Mouse (Mus musculus) kidney, postnatal 36 days (tissue): Measurements from ENCODE around the gene Ip6k2.

Experiments used
- DNase-seq, 2 experiments: peaks; one replicate each; pipeline ENCODE4 v3.0.0; 2021 to 2022; ENCODE audit warnings: mixed read lengths in 2 of 2

Ip6k2 gene

DNA sequence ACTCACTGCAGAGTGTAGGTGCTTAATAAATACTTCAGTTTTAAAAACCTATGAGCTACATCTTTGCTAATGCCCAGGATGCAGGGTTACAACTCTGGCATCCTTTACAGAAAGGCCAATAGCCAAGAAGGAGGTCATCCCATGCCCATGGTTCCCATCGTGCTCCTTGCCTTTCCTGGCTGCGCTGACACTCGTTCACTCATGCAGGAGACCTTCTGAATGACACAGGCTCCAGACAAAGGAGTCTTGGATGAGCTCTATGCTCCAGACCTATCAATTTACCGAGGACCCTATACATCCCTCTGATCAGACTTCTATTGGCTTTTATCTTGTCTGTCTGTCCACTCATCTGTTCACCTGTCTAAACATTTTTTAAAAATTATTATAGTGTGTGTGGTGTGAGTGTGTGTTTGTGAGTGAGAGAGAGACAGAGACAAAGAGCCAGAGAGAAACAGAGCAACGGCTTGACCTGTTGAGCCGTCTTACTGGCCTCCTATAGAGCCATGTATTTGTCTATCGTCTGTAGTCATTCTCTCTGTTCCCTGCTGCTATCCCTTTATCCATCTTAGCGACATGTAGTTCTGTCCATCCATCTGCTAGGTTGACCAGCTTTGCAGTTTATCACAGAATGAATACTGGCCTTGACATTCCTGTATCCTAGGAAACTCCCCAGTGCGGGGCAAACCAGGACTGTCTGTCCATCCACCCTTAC lies 604 bp upstream of the Ip6k2 start:
- DNase-seq, result no peak

- no peak for DNase-seq
These were observed 1.8 kb downstream of the Ip6k2 start for GRCm38 (mm10) chr9:108785416-108785815.

DNA sequence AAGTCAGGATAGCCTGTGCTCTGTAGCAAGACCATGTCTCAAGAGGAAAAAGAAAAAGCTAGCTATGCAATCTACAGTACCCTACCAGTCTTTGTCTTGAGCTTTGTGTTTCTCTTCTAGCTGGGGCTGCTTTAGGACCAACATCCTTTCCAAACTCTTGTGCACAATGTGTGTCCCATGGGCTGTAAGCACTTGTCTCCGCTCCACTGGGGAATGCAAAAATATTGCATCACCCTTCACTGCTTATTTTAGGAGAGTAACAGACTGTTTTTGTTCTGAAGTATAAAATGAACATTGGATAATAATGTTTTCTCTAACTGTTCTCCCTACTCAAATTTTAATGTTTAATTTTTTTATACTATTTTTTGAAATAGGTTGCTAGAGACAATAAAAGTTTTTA lies 2.9 kb downstream of the Ip6k2 start:
- DNase-seq, result no peak

DNA sequence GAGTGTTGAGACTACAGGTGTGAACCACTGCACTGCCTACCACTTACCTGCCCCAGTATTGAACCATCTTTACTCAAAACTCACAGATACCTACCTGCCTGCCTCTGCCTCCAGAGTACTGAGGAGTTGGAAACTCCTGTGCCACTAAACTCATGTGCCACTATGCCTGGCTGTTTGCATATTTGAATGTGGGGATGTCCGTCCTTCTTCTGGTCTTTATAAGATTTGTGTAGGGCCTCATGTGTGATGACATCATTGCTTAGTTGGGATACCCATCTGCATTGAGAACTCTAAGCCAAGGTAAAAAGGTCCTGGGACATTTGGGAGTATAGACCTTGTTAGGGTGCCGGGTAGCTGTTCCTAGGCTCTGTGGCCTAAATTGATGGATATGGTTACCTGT lies 3.5 kb downstream of the Ip6k2 start:
- no peak for DNase-seq

DNA sequence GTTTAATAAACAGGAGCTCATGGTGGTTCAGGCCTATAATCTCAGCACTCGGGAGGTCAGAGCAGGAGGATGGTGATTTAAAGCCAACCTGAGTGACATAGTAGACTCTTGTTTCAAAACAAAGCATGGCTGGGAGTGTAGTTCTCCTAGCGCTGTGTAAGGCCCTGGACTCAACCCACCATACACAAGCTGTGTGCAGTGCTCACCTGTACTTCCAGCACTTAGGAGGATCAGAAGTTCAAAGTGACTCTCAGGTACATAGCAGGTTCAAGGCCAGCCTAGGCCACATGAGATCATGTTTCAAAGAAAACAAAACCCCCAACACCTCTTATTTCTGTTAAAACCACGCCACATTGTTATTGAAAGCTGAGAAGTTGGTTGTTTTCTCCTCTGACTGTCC lies 5.1 kb downstream of the Ip6k2 start:
- no peak for DNase-seq

- no peak for DNase-seq
These were observed 8.7 kb downstream of the Ip6k2 start for GRCm38 (mm10) chr9:108792307-108792706.

DNA sequence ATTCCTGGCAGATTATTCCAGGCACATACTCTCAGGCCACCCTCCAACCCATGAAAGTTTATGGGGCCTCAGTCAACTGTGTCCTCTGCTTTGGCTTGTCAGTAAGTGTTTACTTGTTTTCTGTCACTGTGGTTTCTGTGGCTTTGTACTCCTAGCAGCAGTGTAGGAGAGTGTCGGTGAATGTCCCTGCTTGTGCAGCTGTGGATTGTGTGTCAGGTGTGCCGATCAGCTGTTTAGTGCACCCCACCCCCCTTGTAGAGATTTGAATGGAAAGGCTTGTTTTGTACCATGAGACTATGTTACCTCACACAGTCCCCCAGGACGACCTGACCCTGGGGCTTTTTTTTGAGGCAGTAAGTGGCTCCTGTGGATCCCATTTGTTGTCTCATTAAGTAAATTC lies 9.1 kb downstream of the Ip6k2 start:
- DNase-seq, result no peak

GRCm38 (mm10) chr9:108795281-108795680 lies 11.7 kb downstream of the Ip6k2 start:
- DNase-seq, result peak; percentile 36 to 84

- peak; percentile 82 to 93 for DNase-seq
These were observed 12.2 kb downstream of the Ip6k2 start for GRCm38 (mm10) chr9:108795762-108796161.

- peak; percentile 54 for DNase-seq
These were observed 12.9 kb downstream of the Ip6k2 start for GRCm38 (mm10) chr9:108796351-108796981.

GRCm38 (mm10) chr9:108797477-108797876 lies 13.9 kb downstream of the Ip6k2 start:
- DNase-seq, result no peak

GRCm38 (mm10) chr9:108798508-108799075 lies 15.0 kb downstream of the Ip6k2 start:
- no peak for DNase-seq

DNA sequence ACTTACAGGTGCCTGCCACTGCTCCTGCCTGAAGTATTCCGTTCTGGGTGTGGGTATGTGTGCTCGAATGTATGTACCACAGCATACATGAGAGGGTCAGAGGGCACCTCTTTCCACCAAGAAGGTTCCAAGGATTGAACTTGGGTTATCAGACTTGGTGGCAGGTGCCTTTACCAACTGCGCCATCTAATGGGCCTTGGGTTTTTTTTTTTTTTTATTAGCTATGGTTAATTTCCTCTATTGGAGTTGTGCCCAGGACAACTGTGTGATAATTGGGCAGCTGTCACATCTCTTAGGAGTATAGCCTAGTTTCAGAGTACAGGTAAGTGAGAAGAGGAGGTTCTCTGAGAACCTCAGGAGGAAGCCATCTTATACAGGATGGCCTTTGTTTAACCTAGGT lies 16.0 kb downstream of the Ip6k2 start:
- DNase-seq, result no peak

- DNase-seq, result no peak
These were observed 22.2 kb downstream of the Ip6k2 start for GRCm38 (mm10) chr9:108805768-108806167.

DNA sequence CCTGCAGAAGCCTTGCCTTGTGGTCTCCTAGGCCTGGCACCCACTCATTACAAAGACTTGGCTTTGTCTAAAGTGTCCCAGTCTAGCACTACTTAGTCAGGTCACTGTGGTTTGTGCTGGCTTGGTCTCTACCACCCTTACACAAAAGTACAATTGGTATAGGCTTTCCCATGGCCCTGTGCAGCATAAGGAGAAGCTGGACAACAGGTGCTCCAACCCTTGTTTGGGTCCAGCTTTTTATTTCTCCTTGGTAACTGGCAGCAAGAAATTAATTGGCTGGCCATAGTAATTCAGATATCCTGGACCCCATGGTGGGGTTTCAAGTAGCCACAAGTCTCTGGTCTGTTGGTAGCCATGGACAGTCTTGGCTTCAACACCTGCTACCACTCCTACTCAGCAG lies 22.8 kb downstream of the Ip6k2 start:
- no peak for DNase-seq

- no peak for DNase-seq
These were observed 23.2 kb downstream of the Ip6k2 start for GRCm38 (mm10) chr9:108806831-108807230.

DNA sequence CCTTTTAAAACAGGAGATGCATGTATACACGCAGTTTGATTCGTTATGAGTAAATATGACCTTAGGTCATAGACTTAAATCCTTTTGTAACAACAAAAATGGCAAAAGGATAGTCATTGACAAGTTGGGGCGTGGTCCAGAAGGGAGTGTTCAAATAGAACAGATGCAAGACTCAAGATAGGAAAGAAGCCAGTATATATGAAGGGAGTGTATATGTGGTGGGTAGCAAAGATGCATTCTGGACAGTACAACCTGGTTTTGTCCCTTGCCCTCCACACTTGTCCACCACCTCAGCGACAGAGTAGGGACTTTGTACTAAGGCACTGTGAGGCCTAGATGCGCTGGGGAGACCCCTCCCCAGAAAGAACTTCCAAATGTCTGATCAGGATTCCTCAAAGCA lies 24.1 kb downstream of the Ip6k2 start:
- DNase-seq, result no peak

GRCm38 (mm10) chr9:108808163-108808665 lies 24.6 kb downstream of the Ip6k2 start, which contains the start of gene Nckipsd:
Gene Nckipsd (plus strand): TSS chr9:108808368.
- peak; percentile 93 to 98 for DNase-seq

DNA sequence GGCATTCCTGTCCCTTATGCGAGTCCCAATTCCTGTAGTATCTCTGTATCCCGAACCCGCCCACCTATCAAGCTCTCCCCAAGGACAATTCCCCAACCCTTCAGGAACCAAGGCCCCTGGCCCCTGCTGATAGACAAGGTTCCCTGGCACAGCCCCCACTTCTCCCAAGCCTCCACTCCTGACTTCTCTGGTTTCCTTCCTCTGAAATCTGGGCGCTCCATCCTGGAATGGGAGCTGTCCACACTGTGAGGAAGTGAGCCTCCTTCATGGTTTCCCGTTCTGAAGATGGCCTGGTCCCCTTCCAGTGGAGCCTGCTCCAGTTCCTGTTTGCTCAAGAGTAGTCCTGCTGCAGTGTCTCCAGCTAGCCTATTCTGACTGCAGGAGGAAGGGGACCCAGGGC lies 25.6 kb downstream of the Ip6k2 start:
- peak; percentile 57 to 67 for DNase-seq

DNA sequence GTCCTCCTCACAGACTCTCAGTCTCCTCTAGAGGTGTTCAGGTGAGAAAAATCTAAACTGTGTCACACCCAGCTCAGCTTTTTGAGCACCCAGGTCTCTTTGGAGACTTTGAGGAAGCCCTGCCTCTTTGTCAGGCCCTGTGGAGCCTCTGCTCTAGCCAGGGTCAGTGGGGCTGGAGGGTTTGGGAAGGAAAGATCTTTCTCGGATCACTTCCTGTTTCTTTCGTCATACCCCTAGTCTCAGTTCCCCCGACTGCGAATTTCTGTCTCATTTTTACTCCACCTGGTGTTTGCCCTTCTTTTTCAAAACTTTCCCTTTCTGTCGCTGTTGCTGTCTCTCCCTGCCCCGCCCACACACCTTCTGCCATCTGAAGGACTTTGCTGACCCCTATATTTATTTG lies 26.1 kb downstream of the Ip6k2 start:
- no peak for DNase-seq

DNA sequence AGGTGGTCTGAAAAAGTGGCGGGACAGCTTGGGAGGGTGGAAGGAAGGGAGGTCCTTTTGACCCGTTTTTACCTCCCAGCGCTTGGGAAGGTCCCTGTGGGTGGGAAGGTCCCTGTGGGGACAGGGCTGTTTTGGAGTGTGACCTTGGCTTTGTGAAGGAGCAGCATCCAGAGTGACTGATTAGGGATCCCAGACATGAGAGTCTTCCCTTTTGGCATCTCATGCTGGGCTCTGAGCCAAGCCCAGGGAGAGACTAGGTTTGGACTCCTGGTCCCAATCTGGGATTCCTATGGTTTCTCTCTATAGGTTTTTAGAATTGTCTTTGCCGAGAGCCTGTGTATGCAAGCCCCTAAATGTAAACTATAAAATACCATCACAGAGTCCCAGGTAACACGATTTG lies 26.9 kb downstream of the Ip6k2 start:
- peak in 1 of 2 experiments; percentile 46 for DNase-seq

- no peak for DNase-seq
These were observed 32.0 kb downstream of the Ip6k2 start for GRCm38 (mm10) chr9:108815557-108815956.

GRCm38 (mm10) chr9:108819495-108819894 lies 35.9 kb downstream of the Ip6k2 start:
- DNase-seq, result peak; percentile 63 to 89

- DNase-seq, result no peak
These were observed 36.5 kb downstream of the Ip6k2 start for GRCm38 (mm10) chr9:108820077-108820476.
